Mouse (Mus musculus): ENCODE results near the gene Scyl1. TPM values are rescaled to one million over a fixed set of nuclear protein-coding genes. Genes with fewer than 3 reads are reported as not detected.
A peak's percentile ranks its signal among the peaks of the same experiment; 100 is the strongest.

The Scyl1 gene
- polyA plus RNA-seq, 1 experiment from 2014 or later: 58.6 TPM

GRCm38 (mm10) chr19:5806051-5806808 is 35.0 kb upstream of the Scyl1 start:
- Histone ChIP-seq H3K9me3 (ENCODE audit: control insufficient read depth, low read length) (no peaks in the 10 kb centered on the region), H3K4me2 (peak overlapping the region; percentile 53), H3K9ac (ENCODE audit: low read depth, low read length) (peak overlapping the region; percentile 46), H3K4me1 (replicated peaks; ENCODE audit: control insufficient read depth, insufficient read depth, low read length) (peaks cover 57% of the 10 kb centered on the region), H3K4me3 (ENCODE audit: low read depth, low read length) (no peak overlapping the region; the same call in 1 of the 2 replicates), H3K27ac (ENCODE audit: low read depth, low read length) (peak overlapping the region; percentile 84), H3K27me3 (replicated peaks; ENCODE audit: control insufficient read depth, insufficient read depth, low read length) (no peaks in the 10 kb centered on the region), H3K36me3 (ENCODE audit: control insufficient read depth, insufficient read depth, low read length) (no peaks in the 10 kb centered on the region)
- WGBS: 10% methylated on average over 8 of the region's 8 CpGs
- ATAC-seq (replicated peaks; ENCODE audit: low FRiP score): no peak
- DNase-seq (ENCODE audit: low spot score): no peak

- H3K36me3 ChIP-seq (ENCODE audit: control insufficient read depth, insufficient read depth, low read length): no peaks in the 10 kb centered on the region
- H3K9me3 ChIP-seq (ENCODE audit: control insufficient read depth, low read length): no peaks in the 10 kb centered on the region
- H3K4me1 ChIP-seq (replicated peaks; ENCODE audit: control insufficient read depth, insufficient read depth, low read length): peaks cover 47% of the 10 kb centered on the region
- peak overlapping the region; percentile 95 for H3K4me2 ChIP-seq
- ATAC-seq (replicated peaks; ENCODE audit: low FRiP score) (no peak), DNase-seq (ENCODE audit: low spot score) (no peak)
- peak overlapping the region; percentile 89; the same call in 1 of the 2 replicates for H3K4me3 ChIP-seq (ENCODE audit: low read depth, low read length)
- H3K9ac ChIP-seq (ENCODE audit: low read depth, low read length): peak overlapping the region; percentile 95
- peak overlapping the region; percentile 99 for H3K27ac ChIP-seq (ENCODE audit: low read depth, low read length)
- 33% methylated on average over 8 of the region's 8 CpGs for WGBS
- no peaks in the 10 kb centered on the region for H3K27me3 ChIP-seq (replicated peaks; ENCODE audit: control insufficient read depth, insufficient read depth, low read length)
These were observed 33.2 kb upstream of the Scyl1 start for GRCm38 (mm10) chr19:5804371-5804899.

- no peak for DNase-seq (ENCODE audit: low spot score)
- H3K9ac ChIP-seq (ENCODE audit: low read depth, low read length): peak overlapping the region; percentile 95
- H3K4me3 ChIP-seq (ENCODE audit: low read depth, low read length): peak overlapping the region; percentile 89
- H3K4me1 ChIP-seq (replicated peaks; ENCODE audit: control insufficient read depth, insufficient read depth, low read length): peaks cover 45% of the 10 kb centered on the region
- H3K9me3 ChIP-seq (ENCODE audit: control insufficient read depth, low read length): no peaks in the 10 kb centered on the region
- 3% methylated on average over 16 of the region's 16 CpGs for WGBS
- peak overlapping the region; percentile 95 for H3K4me2 ChIP-seq
- H3K36me3 ChIP-seq (ENCODE audit: control insufficient read depth, insufficient read depth, low read length): no peaks in the 10 kb centered on the region; the same call in 1 of the 2 replicates
- H3K27ac ChIP-seq (ENCODE audit: low read depth, low read length): peak overlapping the region; percentile 99
- ATAC-seq (replicated peaks; ENCODE audit: low FRiP score): no peak
- no peaks in the 10 kb centered on the region for H3K27me3 ChIP-seq (replicated peaks; ENCODE audit: control insufficient read depth, insufficient read depth, low read length)
These were observed 32.7 kb upstream of the Scyl1 start for GRCm38 (mm10) chr19:5803881-5804279.

- Histone ChIP-seq H3K4me3 (ENCODE audit: low read depth, low read length) (peak overlapping the region; percentile 89), H3K9me3 (ENCODE audit: control insufficient read depth, low read length) (no peaks in the 10 kb centered on the region), H3K4me1 (replicated peaks; ENCODE audit: control insufficient read depth, insufficient read depth, low read length) (peaks cover 40% of the 10 kb centered on the region), H3K27ac (ENCODE audit: low read depth, low read length) (peak overlapping the region; percentile 99), H3K4me2 (peak overlapping the region; percentile 95), H3K36me3 (ENCODE audit: control insufficient read depth, insufficient read depth, low read length) (peaks cover 4% of the 10 kb centered on the region; the same call in 1 of the 2 replicates), H3K9ac (ENCODE audit: low read depth, low read length) (peak overlapping the region; percentile 95), H3K27me3 (replicated peaks; ENCODE audit: control insufficient read depth, insufficient read depth, low read length) (no peaks in the 10 kb centered on the region)
- peak; percentile 91 for ATAC-seq (replicated peaks; ENCODE audit: low FRiP score)
- DNase-seq (ENCODE audit: low spot score): peak; percentile 100
- WGBS: under 1% methylated on average over 67 of the region's 67 CpGs
These were observed 32.0 kb upstream of the Scyl1 start for GRCm38 (mm10) chr19:5803041-5803880.

- Histone ChIP-seq H3K27me3 (replicated peaks; ENCODE audit: control insufficient read depth, insufficient read depth, low read length) (no peaks in the 10 kb centered on the region), H3K36me3 (ENCODE audit: control insufficient read depth, insufficient read depth, low read length) (peaks cover 8% of the 10 kb centered on the region), H3K27ac (ENCODE audit: low read depth, low read length) (peak overlapping the region; percentile 99), H3K4me1 (replicated peaks; ENCODE audit: control insufficient read depth, insufficient read depth, low read length) (peaks cover 41% of the 10 kb centered on the region), H3K9me3 (ENCODE audit: control insufficient read depth, low read length) (no peaks in the 10 kb centered on the region), H3K4me2 (peak overlapping the region; percentile 95), H3K4me3 (ENCODE audit: low read depth, low read length) (peak overlapping the region; percentile 89), H3K9ac (ENCODE audit: low read depth, low read length) (peak overlapping the region; percentile 95)
- ATAC-seq (replicated peaks; ENCODE audit: low FRiP score): no peak
- DNase-seq (ENCODE audit: low spot score): no peak
- WGBS: under 1% methylated on average over 4 of the region's 4 CpGs
These were observed 31.5 kb upstream of the Scyl1 start for GRCm38 (mm10) chr19:5802787-5803040.

- Histone ChIP-seq H3K4me3 (ENCODE audit: low read depth, low read length) (peak overlapping the region; percentile 89), H3K27ac (ENCODE audit: low read depth, low read length) (peak overlapping the region; percentile 99), H3K4me2 (peak overlapping the region; percentile 95), H3K9ac (ENCODE audit: low read depth, low read length) (peak overlapping the region; percentile 95), H3K4me1 (replicated peaks; ENCODE audit: control insufficient read depth, insufficient read depth, low read length) (peaks cover 41% of the 10 kb centered on the region), H3K36me3 (ENCODE audit: control insufficient read depth, insufficient read depth, low read length) (peaks cover 13% of the 10 kb centered on the region), H3K9me3 (ENCODE audit: control insufficient read depth, low read length) (no peaks in the 10 kb centered on the region), H3K27me3 (replicated peaks; ENCODE audit: control insufficient read depth, insufficient read depth, low read length) (no peaks in the 10 kb centered on the region)
- ATAC-seq (replicated peaks; ENCODE audit: low FRiP score): no peak; the same call in 1 of the 2 replicates
- DNase-seq (ENCODE audit: low spot score): peak; percentile 95
- WGBS: under 1% methylated on average over 25 of the region's 25 CpGs
These were observed 31.0 kb upstream of the Scyl1 start for GRCm38 (mm10) chr19:5802011-5802786.

- no peaks in the 10 kb centered on the region for H3K27me3 ChIP-seq (replicated peaks; ENCODE audit: control insufficient read depth, insufficient read depth, low read length)
- WGBS: 7% methylated on average over 3 of the region's 3 CpGs
- H3K36me3 ChIP-seq (ENCODE audit: control insufficient read depth, insufficient read depth, low read length): peaks cover 20% of the 10 kb centered on the region
- H3K4me1 ChIP-seq (replicated peaks; ENCODE audit: control insufficient read depth, insufficient read depth, low read length): peaks cover 41% of the 10 kb centered on the region
- H3K27ac ChIP-seq (ENCODE audit: low read depth, low read length): peak overlapping the region; percentile 99
- H3K9me3 ChIP-seq (ENCODE audit: control insufficient read depth, low read length): no peaks in the 10 kb centered on the region
- no peak for DNase-seq (ENCODE audit: low spot score)
- H3K9ac ChIP-seq (ENCODE audit: low read depth, low read length): peak overlapping the region; percentile 95
- H3K4me2 ChIP-seq: peak overlapping the region; percentile 95
- ATAC-seq (replicated peaks; ENCODE audit: low FRiP score): no peak
- peak overlapping the region; percentile 89 for H3K4me3 ChIP-seq (ENCODE audit: low read depth, low read length)
These were observed 30.3 kb upstream of the Scyl1 start for GRCm38 (mm10) chr19:5801432-5801964.

Data from liver, embryonic 11.5 days (tissue).